Mouse (Mus musculus): ENCODE data around the gene Cblb.

Gene Cblb

DNA sequence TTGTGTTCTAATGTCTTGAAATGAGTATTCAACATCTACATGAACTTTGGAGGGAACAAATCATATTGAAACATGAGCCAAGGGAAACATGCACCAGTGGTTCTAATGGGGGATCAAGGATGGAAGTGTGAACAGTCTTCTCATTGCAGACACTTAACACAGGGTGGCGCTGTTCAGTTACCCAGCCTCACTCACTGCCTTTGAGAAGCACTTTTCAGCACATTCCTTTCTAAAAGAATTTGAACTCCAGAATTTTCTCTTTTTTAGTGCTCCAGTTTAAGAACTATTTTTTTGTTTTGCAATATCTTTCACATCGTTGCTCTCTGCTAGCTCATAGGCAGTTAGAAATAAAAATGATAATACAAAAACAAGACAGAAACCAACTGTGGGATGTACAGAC lies 188.0 kb downstream of the Cblb start:
- DNase-seq = no peak

DNA sequence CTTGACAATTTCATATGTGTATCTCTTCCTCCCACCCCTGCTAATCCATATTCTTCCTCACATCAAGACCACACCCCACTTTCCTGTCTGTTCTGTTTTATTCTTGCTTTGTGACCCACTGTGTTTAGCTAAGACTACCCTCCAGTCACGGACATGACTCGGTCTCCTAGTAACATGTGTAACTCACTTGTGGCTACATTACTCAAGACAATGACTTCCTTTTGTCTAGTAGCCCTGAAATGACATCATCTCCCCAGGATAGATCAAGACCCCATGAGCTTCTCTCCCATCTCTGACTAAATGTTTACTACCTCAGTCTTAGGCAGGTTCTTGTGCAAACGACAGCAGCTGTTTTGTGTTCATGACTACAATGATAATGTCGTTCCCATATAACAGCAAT lies 191.9 kb downstream of the Cblb start:
- DNase-seq = no peak

DNA sequence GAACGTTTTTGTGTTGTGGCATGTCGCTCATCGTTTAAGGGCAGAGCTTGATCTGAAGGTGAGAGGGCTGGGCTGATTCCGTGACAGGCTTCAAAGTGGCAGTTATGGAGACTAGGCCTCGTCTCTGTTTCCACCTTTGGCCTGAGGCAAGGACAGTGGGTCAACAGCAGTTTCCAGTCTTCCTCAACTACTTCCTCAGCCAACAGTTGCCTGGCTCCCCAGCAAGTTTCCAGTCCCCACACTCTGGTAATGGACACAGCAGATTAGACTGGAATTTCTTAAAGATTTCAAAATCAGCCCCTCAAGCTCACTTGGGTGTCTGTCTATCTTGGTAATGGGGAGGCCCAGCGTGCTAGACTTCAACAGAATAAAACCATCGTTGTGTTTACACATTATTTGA lies 198.4 kb downstream of the Cblb start:
- no peak for DNase-seq

DNA sequence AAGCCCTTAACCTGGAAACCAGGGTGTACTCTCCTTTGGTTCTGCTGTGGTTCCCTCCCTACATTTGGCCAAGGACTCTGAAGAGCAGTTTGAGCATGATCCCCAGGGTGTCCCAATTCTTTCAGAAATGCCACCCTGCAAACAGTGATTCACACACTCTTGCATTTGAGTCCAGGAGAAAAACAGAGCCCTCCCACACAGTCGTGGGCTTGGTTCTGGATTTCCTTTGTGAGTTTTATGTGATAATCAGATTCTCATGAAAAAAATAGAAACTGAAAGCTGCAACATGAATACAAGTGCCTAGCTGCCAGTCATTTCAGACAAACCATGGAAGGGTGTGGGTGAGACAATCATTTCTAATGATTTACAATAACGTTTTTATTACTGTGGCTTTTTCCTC lies 198.9 kb downstream of the Cblb start:
- no peak for DNase-seq

DNA sequence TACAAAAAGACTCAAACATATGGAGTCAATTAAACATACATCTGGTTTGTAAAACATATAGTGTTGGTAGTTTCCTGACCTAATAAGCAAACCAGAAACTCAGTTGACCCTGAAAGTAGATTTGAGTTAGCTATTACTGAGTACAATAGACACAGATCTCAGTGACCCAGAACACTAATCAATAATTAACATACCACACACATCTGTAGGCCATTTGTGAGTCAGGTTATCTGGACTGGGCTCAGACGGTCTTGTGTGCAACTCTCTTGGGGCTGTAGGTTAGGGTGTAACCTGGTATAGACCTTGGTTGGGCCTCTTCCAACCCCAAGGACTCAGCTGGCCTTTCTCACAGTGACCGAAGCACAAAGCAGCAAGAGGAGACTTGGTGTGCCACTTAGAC lies 211.1 kb downstream of the Cblb start:
- no peak for DNase-seq

DNA sequence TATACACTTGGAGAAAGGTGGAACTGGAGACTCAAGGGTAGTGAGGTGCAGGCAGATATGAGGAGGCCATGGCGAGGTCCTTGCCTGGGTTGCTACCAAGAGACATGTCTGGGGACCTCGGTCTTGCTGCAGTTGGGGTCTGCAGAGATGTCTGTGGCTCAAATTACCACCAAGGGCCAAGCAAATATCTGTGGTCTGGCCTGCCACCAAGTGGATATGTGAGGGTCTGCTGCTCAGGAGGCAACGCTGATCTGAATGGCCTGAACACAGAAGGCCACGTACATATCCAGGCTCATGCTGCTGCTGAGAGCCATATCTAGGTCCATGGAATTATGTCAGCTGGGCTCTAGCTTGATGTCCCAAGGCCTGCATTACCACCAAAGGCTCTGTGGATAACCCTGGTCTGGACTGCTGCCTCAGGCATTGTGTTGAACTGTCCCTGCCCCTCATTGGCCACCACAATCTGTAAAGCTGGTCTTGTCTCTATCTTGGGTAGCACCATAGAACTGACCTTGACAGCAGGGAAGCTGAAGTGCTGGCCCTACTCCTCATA lies 212.5 kb downstream of the Cblb start:
- no peak for DNase-seq

DNA sequence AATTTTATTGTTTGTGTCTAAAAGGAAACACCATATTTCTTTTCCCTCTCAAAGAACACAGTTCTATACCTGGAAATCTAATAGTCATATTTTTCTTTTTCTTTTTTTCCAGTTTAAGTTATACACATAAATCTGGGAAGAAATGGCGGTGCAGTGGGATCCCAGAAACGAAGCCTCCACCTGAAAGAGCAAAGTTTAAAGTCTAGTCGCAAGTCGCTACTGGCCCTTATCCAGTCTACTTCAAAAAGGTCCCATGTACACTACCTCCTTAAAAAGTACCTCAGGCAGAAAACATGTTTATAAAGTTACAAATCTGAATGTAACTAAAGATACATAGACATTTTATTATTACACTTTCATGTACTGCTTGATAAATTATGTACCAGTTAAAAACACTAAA lies 219.2 kb downstream of the Cblb start:
- no peak for DNase-seq

- DNase-seq = no peak
Observed at GRCm38 (mm10) chr16:52250935-52251334, 219.9 kb downstream of the Cblb start.

All from cerebellum, adult 9-10 months (tissue).